Mouse (Mus musculus) WW6 (cell line): ENCODE measurements around the gene Mapk1ip1l.
"Not testable (repeated sequence)": the region's sequence is repeated elsewhere in the genome, so short reads cannot be mapped to it uniquely, and the experiment has no call there.

ENCODE experiments used
- DNase-seq: peaks from one replicate; pipeline ENCODE4 v3.0.0-alpha.2; 2013; ENCODE audit warnings: low read depth, low spot score

Gene Mapk1ip1l

DNA sequence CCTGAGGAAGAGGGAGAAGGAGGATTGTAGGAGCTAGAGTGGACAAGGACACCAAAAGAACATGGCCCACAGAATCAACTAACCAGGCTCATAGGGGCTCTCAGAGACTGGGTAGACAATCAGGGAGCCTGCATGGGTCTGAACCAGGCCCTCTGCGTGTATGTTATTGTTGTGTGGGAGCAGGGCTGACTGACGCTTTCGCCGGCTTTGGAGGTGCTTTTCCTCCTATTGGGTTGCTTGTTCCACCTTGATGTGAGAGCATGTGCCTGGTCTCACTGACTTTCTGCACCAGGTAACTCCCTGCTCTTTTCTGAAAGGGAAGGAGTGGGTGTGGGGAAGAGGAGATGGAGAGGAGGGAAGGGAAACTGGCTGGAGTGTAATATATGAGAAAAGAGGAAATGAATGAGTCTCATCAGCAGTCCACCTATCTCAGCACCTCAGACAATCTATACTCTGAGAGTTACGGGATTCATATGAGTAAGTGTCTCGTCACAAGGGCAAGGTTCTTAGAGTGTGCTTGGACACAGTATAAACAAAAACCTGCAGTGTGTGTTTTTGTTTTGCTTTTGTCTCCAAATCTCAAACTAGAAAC lies 6.8 kb downstream of the Mapk1ip1l start:
- no peak for DNase-seq

DNA sequence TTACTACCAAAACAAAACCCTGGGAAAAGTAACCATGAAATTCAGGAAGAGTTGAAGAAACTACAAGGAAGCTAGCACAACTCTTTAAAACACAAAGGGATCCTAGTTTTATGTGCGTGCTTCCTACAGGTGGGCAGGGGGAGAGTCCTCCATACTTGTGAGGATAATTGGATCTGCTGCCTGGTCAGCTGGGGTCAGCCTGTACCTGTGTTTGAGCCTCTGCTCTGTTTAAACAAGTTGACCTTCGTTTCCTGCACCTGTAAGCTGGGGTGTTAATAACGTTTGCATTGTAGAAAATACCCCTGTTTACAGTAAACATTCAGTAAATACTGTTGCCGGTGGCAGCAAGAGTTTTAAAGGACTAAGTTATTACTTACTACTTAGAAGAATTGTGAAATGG lies 7.9 kb downstream of the Mapk1ip1l start:
- DNase-seq, result no peak

DNA sequence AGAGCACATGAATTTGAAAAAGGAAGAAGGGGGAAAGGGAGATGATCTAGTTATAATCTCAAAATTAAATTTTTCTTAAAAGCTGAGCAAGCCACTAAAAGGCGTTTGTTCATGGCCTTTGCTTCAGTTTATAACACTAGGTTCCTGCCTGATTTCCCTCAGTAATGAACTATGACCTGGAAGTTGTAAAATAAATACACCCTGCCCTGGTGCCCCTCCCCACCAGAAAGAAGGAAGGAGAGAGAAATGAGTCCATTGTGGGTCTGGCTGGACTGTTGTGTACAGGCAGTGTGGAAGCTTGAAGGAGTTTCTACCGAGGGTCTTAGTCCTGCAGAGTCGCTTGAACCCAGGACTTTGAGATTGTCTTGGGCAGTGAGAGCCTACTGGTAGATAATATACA lies 9.6 kb downstream of the Mapk1ip1l start:
- no peak for DNase-seq

DNA sequence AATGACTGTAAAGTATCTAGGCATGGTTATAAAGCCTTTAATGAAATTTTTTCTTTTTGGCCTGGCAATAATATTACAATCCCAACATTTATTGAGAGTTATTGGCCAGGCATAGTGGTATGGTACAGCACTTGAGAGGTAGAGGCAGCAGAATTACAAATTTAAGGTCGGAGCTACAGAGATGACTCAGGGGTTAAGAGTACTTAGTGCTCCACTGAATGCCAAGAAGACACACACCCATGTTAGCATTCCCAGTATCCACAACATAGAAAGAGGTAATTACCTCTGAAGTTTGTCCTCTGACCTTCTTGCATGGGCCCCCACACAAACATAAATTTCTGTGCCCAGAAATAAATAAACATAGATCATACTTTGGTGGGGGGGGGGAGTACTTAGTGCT lies 11.0 kb downstream of the Mapk1ip1l start:
- no peak for DNase-seq

DNA sequence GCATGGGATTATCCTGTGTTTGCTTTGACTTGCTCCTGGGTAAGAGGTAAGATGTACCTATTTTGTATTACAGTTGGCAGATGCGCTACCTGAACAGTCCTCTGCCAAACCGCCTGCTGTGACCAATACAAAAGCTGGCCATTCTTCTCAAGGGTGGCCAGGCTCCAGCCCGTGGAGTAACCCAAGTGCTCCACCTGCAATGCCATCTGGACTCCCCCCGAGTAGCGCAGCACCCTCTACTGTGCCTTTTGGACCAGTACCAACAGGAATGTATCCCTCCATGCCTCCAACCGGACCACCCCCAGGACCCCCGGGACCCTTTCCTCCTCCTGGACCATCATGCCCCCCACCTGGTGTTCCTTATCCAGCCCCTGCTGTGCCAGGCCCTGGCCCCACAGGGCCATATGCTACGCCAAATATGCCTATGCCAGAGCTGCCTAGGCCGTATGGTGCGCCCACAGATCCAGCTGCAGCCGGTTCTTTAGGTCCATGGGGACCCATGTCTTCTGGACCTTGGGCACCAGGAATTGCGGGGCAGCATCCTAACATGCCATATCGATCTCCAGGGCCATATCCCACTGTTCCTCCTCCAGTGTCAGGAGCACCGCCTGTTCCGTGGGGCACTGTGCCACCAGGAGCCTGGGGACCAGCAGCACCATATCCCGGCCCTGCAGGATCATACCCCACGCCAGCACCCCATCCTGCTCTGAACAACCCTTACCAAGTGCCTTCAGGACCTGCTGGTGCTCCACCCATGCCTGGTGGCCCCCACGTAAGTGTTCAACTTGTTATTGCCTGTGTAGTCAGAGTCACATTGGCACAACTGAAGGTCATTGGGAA lies 12.5 kb downstream of the Mapk1ip1l start:
- no peak for DNase-seq

DNA sequence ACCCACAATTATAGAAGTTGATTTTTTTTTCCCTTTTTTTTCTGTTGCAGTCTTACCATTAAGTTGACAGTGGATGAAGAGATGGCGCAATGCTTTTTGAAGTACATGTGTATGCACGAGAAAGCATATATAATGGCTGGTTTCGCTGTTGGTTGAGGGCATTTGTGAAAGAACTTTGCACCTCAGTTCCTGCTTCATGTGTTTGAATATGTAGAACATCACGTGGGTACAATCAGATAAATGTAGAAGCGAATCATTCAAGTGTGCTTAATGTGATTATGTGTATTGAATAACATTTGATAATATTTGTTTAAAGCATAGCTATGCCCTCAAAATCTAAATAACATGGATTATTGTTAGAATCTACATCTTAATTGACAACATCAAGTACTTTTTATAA lies 21.3 kb downstream of the Mapk1ip1l start:
- no peak for DNase-seq

DNA sequence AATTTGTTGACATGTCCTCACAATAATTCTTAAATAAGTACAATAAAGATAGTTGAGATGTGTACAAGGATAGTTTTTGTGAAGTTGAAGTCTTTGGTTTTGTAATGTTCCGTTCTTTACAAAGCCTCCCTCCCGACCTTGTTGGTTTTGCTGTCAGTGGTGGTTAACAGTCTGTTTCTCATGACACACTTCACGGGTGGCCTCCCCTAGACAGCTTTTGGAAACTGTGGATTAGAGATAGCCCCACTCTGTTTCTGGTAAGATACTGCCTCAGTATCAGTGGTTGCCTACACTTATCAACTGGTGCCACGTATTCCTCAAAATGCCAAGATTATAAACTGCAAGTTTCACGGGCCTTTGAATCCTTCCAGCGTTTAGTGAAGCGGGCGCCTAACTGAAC lies 23.5 kb downstream of the Mapk1ip1l start:
- DNase-seq, result not testable (repeated sequence)

DNA sequence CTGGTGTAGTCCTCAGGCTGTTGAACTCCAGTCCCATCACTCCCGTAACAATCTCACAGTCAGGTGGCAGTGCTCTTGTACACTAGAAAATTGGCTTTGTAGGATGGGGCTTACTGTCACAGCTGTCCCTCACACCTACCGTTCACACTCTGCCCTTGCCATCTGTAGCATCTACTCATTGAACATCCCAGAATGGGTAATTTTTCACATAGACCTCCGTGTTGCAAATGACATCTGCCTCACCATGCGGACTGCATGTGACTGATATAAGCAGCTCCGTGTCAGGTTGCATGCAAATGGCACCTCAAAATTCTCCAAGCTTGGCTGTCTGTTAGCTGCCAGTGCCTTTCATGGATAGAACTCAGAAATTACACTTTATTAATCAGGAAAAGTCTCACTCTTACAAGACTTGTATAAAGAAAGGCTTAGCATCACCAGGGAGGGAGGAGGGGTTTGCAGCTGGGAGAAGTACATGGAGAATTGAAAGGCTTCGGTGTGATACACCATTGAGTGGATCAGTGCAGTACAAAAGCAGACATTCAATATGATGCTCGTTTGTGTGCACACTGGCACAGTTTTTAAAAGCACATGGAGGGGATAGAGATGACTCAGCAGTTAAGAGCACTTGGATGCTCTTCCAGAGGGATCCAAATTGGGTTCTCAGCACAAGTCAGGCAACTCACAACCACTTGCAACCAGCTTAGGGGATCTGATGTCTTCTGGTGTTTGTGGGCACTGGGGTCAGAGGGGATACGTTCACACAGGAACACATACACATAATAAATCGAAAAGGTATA lies 28.1 kb downstream of the Mapk1ip1l start:
- DNase-seq, result no peak

DNA sequence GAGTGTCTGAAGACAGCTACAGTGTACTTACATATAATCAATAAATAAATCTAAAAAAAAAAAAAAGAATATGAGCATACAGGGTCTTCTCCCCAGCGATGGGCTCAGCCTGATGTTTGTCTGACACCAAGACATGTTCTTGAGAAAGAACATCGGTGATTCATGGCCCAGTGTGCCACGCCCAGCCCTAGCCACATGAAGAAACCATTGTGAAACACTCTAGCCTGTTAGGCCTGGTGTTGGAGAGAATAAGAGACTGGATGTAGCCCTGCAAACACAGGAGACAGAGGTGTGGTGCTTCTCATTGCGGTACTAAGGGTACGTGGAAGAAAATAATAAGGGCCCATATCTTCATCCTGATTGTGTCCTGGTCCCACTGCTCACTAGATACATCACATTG lies 29.3 kb downstream of the Mapk1ip1l start:
- no peak for DNase-seq

DNA sequence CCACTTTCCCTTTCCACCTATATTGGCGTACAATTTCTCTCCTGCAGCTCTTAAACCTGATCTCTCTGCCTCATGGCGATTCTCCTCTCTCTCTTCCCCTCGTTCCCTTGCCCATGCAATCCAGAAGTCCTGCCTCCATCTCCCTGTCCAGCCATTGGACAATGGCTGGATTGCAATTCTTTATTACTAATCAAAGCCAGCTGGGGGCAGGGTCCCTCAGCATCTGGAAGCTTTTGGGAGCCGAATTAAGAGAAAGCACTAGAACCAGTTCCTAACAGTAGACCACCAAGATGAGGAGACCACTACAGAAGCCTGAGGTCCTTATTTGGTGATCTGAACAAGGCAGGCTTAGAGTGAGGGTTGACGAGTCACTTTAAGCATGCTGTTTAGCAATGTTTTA lies 33.9 kb downstream of the Mapk1ip1l start:
- DNase-seq, result no peak

DNA sequence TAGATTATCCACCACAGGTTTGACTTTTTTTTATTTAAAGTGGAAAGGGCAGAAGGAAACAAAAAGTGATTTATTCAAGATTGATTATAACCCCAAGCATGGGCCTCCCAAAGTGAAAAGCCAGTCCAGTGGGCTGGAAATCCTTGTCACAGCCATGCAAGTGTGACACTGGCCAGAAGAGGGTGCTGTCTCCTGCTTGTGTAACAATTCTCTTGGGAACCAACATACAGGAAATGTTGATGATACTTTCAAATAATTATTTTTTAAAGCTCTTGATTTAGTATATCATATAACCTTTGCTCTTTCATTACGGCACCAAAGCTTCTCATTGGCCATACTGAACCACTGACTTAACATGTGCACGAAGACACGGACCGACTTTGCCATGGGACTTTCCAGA lies 36.8 kb downstream of the Mapk1ip1l start:
- no peak for DNase-seq

DNA sequence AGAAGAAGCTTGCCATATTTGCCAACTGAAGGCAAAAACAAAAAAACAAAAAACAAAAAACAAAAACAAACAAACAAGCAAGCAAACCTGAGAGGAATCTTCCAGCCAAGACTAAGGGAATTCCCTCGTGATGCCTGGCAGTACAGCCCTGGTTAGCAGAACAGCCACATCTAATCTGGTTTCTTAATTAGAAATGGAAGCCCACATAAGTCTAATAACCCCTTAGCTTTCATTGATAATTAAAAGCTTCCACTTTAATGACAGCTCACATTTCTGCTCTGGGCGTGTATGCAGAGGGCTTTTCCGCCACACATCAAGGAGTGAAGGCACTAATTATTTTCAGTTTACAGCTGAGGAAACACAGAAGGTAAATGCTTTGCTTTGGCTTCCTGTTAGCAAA lies 37.2 kb downstream of the Mapk1ip1l start:
- no peak for DNase-seq

DNA sequence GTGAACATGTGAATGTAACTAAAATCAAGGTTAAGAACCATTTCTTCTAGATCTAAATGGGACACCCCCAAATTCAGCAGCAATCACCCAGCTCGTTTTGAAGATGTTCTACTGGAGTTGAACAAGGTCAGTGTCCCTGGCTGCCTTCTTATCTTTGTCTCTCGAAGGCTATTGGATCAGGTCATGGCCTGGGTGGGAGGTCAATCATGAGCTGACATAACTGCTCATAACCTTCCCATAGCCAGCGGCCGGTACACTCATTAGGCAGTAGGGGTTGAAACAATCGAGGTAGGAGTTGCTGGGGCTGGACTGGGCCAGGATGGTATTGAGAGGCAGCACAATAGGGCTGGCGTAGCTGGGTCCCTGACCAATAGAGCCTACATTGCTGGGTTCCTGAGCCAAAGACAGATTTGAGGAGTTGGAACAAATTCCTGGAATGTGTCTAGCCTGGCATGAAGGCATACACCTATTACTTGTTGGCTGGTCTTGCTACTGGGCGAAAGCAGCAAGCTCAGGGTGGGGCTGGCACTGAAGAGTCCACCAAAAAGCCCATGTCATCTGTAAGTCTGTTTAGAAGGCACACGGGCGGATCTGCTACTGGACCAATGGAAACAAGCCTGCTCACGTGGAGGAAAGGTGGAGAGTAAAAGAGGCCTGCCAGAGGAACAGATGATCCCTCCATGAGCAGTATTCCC lies 42.3 kb downstream of the Mapk1ip1l start:
- no peak for DNase-seq

DNA sequence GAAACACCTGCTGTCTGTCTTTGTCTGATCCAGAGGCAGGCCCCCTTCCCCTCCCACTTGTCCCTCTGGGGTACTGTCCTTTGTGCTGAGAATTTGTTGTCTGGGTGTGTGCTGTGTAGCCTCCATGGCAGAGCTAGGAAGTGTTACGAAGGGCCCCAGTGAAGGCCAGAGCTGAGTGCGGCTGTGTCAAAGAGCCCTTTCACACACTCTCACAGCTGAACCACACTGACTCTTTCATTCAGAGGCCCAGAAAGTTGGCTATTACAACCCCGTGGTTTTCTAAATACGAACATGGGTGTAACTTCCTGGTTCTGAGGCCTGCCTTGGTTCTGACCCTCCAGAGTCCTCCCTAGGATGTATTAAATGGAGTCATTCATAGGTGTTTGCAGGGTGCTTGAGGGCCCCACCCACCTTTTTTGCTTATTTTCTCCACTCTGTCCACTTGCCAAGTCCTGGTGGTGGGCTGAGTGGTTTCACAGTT lies 43.8 kb downstream of the Mapk1ip1l start:
- no peak for DNase-seq

DNA sequence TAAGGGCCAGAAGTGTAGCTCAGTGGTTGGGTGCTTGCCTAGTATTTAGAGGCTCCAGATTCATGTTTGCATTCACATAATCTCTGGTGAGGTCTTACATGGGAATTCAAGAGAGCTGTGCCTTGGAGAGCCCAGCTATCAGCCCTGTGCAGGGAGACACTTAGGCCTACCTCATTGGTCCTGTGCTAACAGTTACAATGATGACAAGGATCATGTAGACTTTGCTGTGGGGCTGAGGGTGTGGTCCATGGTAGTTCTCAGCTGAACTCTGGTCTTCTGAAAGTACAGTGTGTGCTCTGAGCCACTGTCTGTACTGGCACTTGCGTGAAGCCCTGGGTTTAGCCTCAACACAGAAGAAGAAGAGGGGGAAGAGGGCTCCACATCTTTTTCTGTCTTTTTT lies 48.6 kb downstream of the Mapk1ip1l start:
- no peak for DNase-seq

DNA sequence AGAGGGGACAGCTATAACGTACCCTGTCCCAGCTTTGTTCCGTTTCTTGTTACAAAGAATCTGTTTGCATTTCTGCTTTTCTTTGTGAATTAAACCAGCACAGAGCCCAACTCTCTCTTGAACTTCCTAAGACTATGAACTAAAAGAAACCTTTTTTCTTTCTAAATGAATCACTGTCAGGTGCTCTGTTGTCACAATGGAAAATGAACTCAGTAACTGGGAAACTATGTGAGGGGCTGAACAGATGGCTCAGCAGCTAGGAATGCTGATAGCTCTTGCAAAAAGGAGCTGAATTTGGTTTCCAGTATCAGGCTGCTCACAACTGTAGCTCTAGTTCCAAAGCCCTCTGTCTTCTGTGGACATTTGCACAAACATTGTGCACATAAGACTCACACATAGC lies 52.9 kb downstream of the Mapk1ip1l start:
- no peak for DNase-seq

DNA sequence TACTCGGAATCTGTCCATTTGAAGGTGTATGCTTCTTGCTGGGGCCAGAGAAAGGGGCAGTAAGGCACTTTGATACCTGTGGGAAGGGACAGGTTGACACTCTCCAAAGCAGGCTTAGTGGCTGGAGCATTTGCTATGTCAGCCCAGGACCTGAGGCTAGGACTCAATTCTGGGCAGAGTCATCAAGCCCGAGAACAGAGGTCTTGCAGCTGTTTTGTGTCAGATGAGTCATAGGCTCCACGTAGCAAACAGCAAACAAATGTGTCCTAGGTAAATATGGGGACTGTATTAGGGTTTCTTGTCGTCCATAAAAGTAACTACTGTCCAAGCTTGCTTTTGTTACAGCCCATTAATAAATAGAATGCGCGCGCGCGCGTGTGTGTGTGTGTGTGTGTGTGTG lies 54.2 kb downstream of the Mapk1ip1l start:
- DNase-seq, result no peak

DNA sequence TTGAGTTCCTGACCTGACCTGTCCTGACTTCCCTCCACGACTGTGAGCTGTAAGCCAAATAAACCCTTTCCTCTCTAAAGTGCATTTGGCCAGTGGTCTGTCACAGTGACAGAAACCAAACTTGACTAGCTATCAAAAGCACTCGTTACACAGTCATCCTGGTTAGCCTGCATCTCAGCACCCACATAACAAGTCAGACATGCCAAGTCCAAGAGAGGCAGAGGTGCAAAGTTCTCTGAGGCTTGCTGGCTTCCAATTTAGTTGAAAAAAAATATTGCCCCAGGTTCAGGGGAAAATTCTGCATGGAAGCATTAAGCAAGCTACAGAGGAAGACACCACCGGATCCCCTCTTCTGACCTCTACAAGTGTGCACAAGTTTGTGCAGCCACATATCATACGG lies 55.2 kb downstream of the Mapk1ip1l start:
- no peak for DNase-seq

DNA sequence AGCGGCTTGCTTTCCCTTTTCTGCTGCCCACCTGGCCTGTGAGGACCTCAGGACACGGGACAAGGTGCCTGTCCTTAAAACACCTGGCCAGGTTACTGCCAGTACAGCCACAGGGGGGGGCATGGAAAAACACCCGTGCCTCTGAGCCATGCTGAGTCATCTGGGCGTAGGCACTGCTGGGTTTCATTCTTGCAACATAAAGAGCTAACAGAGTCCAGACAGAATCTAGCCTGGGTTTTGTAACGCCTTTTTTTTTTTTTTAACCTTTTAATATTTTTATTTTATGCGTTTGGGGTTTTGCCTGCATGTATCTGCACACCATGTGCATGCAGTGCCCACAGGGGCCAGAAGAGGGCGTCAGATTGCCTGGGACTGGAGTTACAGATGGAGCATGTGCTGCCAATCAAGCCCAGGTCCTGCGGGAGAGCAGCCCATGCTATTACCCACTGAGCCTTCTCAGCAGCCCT lies 56.1 kb downstream of the Mapk1ip1l start:
- DNase-seq, result peak; percentile 68

DNA sequence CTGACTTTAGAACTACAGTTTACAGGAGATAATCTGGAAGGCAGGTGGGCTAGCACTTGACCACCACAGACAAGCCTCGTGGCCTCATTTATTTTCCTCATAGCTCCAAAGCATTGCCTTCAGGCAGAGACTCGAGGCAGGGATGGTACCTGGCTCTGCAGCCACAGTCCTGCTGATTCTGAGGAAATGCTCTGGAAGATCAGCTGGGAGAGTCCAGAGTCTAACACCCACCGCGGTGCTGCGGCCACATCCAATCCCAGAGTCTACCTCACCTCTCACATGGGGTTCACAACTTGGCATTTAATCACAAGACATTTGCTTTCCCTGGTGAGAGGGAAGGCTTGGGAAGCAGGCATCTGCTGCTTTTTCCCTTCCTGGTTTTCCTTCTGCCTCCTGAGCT lies 56.9 kb downstream of the Mapk1ip1l start:
- no peak for DNase-seq

DNA sequence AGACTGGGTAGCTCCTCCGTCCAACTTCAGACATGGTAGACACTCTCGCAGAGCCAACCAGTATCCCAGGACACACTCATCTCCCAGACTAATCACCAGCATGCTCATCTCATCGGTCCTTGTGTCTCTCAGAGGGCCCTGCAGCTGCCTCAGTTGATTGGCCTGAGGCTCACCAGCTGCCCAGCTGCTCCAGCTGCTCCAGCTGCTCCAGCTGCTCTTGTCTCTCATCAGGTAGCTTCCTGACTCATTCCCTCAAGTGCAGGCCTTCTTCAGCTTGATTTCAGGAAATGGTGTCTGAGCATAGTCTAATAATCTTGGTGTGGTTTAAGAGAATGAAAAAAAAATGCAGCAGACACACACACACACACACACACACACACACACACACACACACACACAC lies 58.6 kb downstream of the Mapk1ip1l start:
- DNase-seq, result no peak

DNA sequence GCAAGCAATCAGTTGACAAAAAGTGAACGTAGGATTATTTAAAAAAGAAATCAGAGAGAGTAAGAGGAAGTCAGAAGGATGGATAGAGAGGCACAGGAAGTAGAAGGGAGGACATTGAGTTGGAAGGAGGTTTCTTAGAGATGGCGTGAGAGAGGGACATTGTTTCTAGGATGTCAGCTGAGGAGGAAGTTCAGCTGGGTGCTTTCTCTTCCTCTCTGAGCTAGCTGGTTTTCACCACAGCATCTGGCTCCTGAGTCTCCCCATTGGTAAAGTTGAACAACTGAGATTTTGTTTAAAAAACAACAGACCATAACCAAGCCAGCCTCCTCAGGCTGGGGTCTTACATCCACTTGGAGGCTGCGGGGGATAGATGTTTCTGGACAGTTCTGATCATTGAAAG lies 61.5 kb downstream of the Mapk1ip1l start:
- DNase-seq, result no peak
